Mouse (Mus musculus) hindbrain, embryonic 16.5 days (tissue): Measurements from ENCODE around the gene Cep63. TPM values are rescaled to one million over a fixed set of nuclear protein-coding genes. Genes with fewer than 3 reads are reported as not detected.

Experiments used
- ATAC-seq: fragments of 200-750 bp; cut with Nextera tagmentation; 2 replicates; pipeline ENCODE4 v1.8.0; 2017; ENCODE audit warnings: moderate TSS enrichment, moderate library complexity
- H3K27ac ChIP-seq: fragments of 300-500 bp; sonication (generic); 2 replicates; pipeline ENCODE4 v1.5.1; 2014; ENCODE audit warnings: low read depth, mild to moderate bottlenecking, control low read depth, low read length, moderate library complexity
- H3K27me3 ChIP-seq: fragments of 300-500 bp; sonication (generic); replicated peaks from 2 replicates; pipeline ENCODE4 v1.6.1; 2014; ENCODE audit warnings: low read length; ENCODE audit not compliant: control insufficient read depth, insufficient read depth
- H3K36me3 ChIP-seq: fragments of 300-500 bp; sonication (generic); 2 replicates; pipeline ENCODE4 v1.6.1; 2014; ENCODE audit warnings: mild to moderate bottlenecking, low read length, moderate library complexity, mixed read lengths; ENCODE audit not compliant: control insufficient read depth, insufficient read depth
- H3K4me1 ChIP-seq: fragments of 300-500 bp; sonication (generic); 2 replicates; pipeline ENCODE4 v1.6.1; 2014; ENCODE audit warnings: low read depth, low read length; ENCODE audit not compliant: control insufficient read depth, insufficient read depth
- H3K4me2 ChIP-seq: fragments of 300-500 bp; sonication (generic); 2 replicates; pipeline ENCODE4 v1.6.1; 2014; ENCODE audit warnings: mild to moderate bottlenecking, low read length, control low read depth, moderate library complexity
- H3K4me3 ChIP-seq: fragments of 300-500 bp; sonication (generic); 2 replicates; pipeline ENCODE4 v1.5.1; 2014; ENCODE audit warnings: mild to moderate bottlenecking, low read length, control low read depth, moderate library complexity
- H3K9ac ChIP-seq: fragments of 300-500 bp; sonication (generic); 2 replicates; pipeline ENCODE4 v1.6.1; 2014; ENCODE audit warnings: low read depth, mild to moderate bottlenecking, control low read depth, low read length, moderate library complexity
- H3K9me3 ChIP-seq: fragments of 300-500 bp; sonication (generic); 2 replicates; pipeline ENCODE4 v1.6.1; 2014; ENCODE audit warnings: mild to moderate bottlenecking, low read length, moderate library complexity; ENCODE audit not compliant: control insufficient read depth
- WGBS: fragments of 180-500 bp; shearing (Covaris S2); extraction: QIAGEN DNeasy Blood & Tissue Kit; methylation state at CpG from one replicate; pipeline ENCODE4 v1.1.7; 2014; 5-methylcytosine and 5-hydroxymethylcytosine counted together
- polyA plus RNA-seq: library from polyadenylated mRNA; unstranded; fragments of >200 nt; fragmentation: Nextera tagmentation; extraction: Ambion mirVana; gene quantifications from 2 replicates; pipeline ENCODE4 v1.2.1, GENCODE M21; 2015

The Cep63 gene
- polyA plus RNA-seq, 1 experiment from 2014 or later = 34.4 TPM

DNA sequence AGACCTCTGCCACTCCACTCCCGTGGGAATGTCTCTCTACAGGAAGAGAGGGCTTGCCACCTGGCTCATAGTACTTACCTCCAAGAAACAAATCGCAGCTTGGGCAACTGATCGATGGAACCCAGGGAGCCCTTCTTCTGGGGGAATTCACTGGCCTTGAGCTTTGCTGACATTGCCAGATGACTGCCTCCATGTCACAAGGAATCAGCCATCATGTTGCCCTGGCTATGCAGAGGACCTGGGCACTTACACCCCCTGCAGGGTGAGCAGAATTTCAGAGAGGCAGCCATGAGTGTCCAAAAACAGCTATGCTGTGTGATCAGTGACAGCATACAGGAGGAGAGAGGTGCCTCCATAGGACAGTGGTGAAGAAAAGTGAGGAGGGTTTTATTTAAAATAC, 72.6 kb downstream of the Cep63 start:
- Histone ChIP-seq H3K4me2 (no peak overlapping the region), H3K9ac (no peak overlapping the region), H3K27me3 (no peaks in the 10 kb centered on the region), H3K36me3 (no peaks in the 10 kb centered on the region), H3K4me1 (no peaks in the 10 kb centered on the region), H3K4me3 (no peak overlapping the region), H3K27ac (no peak overlapping the region), H3K9me3 (no peaks in the 10 kb centered on the region)
- ATAC-seq = no peak
- 77% methylated on average over 3 of the region's 3 CpGs for WGBS

DNA sequence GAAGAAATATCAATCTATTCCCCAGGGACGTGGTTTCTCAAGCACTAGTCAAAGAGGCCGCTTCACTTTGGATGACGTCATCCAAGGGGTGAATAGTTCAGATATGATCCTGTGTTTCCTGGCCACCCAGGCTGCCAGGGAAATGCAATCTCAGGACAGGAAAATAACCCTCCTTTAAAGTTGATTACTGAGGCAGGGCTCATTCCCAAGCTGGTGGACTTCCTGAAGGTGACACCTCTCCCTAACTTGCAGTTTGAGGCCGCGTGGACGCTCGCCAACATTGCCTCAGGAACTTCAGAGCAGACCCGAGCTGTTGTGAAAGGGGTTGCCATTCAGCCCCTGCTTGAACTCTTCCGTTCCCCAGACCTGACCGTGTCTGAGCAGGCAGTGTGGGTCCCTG, 74.6 kb downstream of the Cep63 start:
- Histone ChIP-seq H3K4me1 (peaks cover 6% of the 10 kb centered on the region), H3K27me3 (no peaks in the 10 kb centered on the region), H3K9me3 (no peaks in the 10 kb centered on the region), H3K27ac (no peak overlapping the region), H3K9ac (no peak overlapping the region), H3K4me3 (no peak overlapping the region), H3K4me2 (no peak overlapping the region), H3K36me3 (no peaks in the 10 kb centered on the region)
- no peak for ATAC-seq
- 86% methylated on average over 10 of the region's 10 CpGs for WGBS

DNA sequence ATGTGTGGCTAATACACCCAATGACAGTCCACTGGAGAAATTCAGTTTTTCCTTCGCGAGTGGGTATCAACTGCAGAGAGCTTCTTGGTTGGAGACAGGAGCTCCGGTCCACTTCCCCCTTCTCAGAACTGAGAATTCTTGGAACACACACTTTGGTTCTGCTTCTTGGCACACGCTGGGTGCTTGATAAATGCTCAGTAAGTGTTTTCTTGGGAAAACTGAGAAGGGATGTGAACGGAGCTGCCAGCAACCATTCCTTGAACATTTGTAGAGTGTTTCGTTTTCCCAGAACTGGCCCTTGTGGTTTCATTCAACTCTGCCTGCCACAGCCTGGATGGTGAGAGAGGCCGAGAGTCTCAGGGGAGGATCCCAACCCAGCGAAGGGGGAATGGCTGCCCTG, 77.1 kb downstream of the Cep63 start:
- ATAC-seq = no peak
- 80% methylated on average over 8 of the region's 8 CpGs for WGBS
- H3K27me3 ChIP-seq = no peaks in the 10 kb centered on the region
- no peak overlapping the region for H3K4me3 ChIP-seq
- no peak overlapping the region for H3K27ac ChIP-seq
- H3K4me1 ChIP-seq = peaks cover 26% of the 10 kb centered on the region
- no peaks in the 10 kb centered on the region for H3K9me3 ChIP-seq
- H3K4me2 ChIP-seq = no peak overlapping the region
- no peaks in the 10 kb centered on the region for H3K36me3 ChIP-seq
- no peak overlapping the region for H3K9ac ChIP-seq

DNA sequence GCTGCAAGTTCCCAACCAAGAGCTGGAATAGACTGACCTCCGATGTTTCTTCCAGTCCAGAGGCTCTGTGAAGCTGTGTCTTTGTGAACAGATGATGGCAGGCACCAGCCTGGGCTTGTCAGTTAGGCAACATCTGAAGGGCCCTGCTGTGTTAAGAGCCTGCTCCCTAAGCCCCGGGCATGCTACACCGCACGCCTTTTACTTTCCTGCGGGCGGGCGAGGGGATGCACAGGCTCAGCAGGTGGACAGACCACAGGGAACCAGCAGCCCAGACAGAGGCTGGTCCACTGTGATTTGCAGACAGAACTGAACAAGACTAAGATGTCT, 79.3 kb downstream of the Cep63 start:
- no peak overlapping the region for H3K9ac ChIP-seq
- no peaks in the 10 kb centered on the region for H3K9me3 ChIP-seq
- WGBS = 33% methylated on average over 7 of the region's 7 CpGs

DNA sequence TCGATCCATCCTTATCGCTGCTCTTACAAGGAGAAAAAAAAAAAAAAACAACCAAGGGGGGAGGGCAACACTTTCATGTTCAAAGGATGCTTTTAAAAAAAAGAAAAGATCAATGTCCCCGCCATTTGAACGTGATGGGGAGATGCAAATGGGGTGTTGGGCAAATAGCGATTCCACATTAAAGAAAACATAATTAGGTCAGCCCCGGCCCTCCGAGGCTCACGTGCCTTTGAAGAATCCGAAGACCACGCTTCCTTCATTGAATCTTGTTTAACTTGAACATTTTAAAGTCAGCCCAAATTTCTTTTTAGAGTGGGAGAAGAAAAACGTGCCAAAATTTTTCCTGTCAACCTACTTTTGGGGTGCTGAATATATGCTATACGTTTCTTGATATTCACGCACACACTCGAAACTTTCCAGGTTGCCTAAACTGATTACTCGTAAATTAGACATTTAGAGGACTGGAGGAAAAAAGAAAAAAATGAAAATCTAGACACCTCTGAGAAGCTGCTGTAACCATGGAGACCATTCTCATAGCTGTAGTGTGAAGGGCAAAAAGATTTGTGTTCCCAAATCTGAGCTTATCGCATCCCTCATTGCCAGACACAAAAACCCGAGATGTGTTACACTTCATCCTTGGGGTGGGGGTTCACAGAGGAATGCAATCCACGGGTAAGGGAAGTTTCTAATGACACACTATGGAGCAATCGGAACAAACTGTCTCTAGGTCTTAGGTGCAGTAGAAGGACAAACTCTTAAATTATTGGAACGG, 79.9 kb downstream of the Cep63 start:
- Histone ChIP-seq H3K27me3 (no peaks in the 10 kb centered on the region), H3K9ac (no peak overlapping the region), H3K4me2 (peak overlapping the region; percentile 84), H3K4me3 (no peak overlapping the region), H3K27ac (no peak overlapping the region), H3K36me3 (no peaks in the 10 kb centered on the region), H3K9me3 (no peaks in the 10 kb centered on the region), H3K4me1 (peaks cover 34% of the 10 kb centered on the region)
- no peak for ATAC-seq
- 46% methylated on average over 20 of the region's 20 CpGs for WGBS

More for the DNA sequence above, 79.3 kb downstream of the Cep63 start:
- no peaks in the 10 kb centered on the region for H3K36me3 ChIP-seq
- no peak for ATAC-seq
- H3K4me2 ChIP-seq = no peak overlapping the region
- H3K27ac ChIP-seq = no peak overlapping the region
- H3K4me1 ChIP-seq = peaks cover 34% of the 10 kb centered on the region
- H3K4me3 ChIP-seq = no peak overlapping the region
- H3K27me3 ChIP-seq = no peaks in the 10 kb centered on the region

DNA sequence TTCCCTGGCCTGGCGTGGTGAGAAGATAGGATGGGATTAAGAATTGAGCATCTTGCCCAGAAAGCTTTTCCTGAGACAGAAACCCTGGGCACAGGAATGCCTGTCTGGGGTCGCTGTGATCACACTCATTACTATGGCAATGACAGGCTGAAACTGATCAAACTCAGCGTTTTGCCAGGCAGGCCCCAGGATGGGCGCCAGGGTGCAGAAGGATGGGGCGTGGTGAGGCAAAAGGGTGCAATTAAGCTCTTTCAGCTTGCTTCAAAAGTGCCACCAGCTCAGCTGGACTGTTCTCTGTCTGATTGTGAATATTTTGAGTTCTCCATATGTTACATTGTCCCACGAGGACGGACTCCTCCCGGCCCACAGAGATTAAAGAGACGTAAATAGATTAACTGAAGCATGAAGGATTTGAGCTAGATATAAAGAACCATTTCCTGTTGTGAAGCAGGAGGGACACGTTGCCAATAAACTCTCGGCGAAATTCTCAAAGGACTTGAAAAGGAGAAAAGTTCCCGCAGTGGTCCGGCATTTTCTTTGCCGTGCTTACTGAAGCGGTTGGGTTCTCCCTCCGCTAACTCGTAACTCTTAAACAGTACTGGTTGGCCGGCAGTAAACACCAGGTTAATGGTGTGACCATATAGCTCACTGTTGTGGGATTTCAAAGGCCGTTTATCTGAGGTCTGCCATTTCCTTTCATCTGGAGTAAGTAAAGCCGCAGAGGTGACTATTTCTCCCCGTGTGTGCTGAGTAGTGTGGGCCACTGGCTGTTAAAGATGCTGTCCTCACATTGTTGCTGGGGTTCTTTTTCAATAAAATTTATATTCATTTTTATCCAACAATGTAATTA, 80.7 kb downstream of the Cep63 start:
- Histone ChIP-seq H3K27ac (peak overlapping the region; percentile 74), H3K4me3 (no peak overlapping the region), H3K36me3 (no peaks in the 10 kb centered on the region), H3K27me3 (no peaks in the 10 kb centered on the region), H3K4me2 (peak overlapping the region; percentile 84), H3K9me3 (no peaks in the 10 kb centered on the region), H3K9ac (peak overlapping the region; percentile 50), H3K4me1 (peaks cover 34% of the 10 kb centered on the region)
- peak; percentile 58 for ATAC-seq
- WGBS = 11% methylated on average over 22 of the region's 22 CpGs

DNA sequence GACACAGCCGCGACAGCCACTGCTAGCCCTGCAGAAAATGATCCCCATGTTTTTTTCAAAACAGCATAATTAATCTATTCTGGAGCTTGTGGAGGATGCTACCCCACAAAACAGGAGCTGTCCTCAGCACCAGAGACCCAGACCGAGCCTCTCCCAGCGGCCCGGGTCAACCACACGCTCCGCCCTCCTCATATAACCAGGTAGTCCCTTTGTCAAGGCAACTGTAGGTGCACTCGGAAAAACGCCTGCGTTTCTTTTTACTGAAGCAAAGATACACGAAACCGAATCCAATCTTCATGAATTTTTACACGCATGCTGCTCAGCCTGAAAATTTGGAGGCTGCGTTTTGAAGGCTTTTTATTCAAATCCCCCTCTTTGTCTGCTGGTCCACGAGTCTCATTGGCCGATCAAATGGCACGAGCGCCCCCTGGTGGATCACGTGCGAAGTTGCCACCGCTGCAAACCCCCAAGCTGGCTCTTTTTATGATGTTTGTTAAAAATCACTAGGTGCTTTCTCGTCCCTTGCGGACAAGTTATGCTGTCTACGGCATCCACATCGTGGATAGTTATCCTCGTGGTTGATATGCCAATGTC, 81.5 kb downstream of the Cep63 start:
- WGBS = under 1% methylated on average over 26 of the region's 26 CpGs
- H3K9ac ChIP-seq = peak overlapping the region; percentile 71
- ATAC-seq = peak; percentile 64
- H3K27me3 ChIP-seq = no peaks in the 10 kb centered on the region
- peaks cover 34% of the 10 kb centered on the region for H3K4me1 ChIP-seq
- H3K36me3 ChIP-seq = no peaks in the 10 kb centered on the region
- peak overlapping the region; percentile 84 for H3K4me2 ChIP-seq
- H3K9me3 ChIP-seq = no peaks in the 10 kb centered on the region
- peak overlapping the region; percentile 90 for H3K27ac ChIP-seq
- peak overlapping the region; percentile 41 for H3K4me3 ChIP-seq

DNA sequence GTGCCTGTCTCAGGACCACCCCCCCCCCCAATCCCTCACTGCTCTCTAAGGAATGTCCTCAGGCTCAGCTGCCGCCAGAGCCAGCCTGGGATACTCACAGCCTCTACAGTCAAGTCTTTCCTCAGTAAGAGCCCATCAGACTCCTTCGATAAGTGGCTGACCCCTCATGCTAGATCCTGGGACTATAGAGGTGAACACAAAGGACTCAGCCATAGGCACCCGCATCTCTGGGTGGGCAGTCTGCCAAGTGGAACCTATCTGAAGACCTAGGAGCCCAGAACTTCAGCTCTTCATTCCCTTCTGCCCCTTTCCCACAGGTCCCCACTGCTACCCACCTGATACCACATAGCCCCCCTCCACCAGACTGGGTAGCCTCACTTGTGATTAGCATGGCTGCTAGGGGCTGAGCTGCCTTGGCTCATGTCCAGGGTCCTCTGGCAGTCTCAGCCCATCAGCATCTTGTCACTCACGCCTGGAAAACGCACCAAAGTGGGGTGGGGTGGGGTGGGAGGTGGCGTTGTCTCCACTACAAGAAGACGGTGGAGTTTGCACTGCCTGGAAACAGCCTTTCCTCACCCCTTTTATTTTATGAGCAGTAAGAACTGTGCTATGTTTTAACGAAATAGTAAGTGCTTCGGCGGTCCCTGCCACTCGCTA, 82.1 kb downstream of the Cep63 start:
- peak; percentile 66 for ATAC-seq
- Histone ChIP-seq H3K27ac (peak overlapping the region; percentile 90), H3K36me3 (no peaks in the 10 kb centered on the region), H3K4me3 (peak overlapping the region; percentile 41), H3K9ac (peak overlapping the region; percentile 71), H3K9me3 (no peaks in the 10 kb centered on the region), H3K4me1 (peaks cover 34% of the 10 kb centered on the region), H3K4me2 (peak overlapping the region; percentile 84), H3K27me3 (no peaks in the 10 kb centered on the region)
- WGBS = 5% methylated on average over 11 of the region's 11 CpGs

DNA sequence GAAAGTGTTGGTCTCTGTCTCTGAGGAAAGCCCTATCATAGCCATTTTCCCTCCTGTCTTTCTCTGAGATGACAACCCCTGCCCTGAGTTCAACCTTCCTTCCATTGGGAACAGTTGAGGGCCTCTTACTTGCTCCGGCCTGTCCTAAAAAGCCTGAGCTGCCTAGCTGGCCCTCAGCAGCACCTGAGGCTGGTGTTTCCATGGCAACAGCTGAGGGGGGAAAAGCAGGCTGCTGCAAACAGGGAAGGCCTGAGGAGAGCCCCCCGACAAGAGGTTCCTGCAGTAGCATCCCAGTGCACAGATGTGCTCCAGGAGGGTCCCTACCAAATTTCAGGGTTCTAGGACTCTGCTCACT, 82.6 kb downstream of the Cep63 start:
- H3K4me3 ChIP-seq = no peak overlapping the region
- H3K27me3 ChIP-seq = no peaks in the 10 kb centered on the region
- peak overlapping the region; percentile 1; the same call in 1 of the 2 replicates for H3K9ac ChIP-seq
- ATAC-seq = peak; percentile 19; the same call in 1 of the 2 replicates
- H3K4me2 ChIP-seq = no peak overlapping the region
- no peaks in the 10 kb centered on the region for H3K9me3 ChIP-seq
- WGBS = 7% methylated on average over 2 of the region's 2 CpGs
- H3K36me3 ChIP-seq = no peaks in the 10 kb centered on the region
- H3K27ac ChIP-seq = peak overlapping the region; percentile 90
- H3K4me1 ChIP-seq = peaks cover 34% of the 10 kb centered on the region
